ENCODE assay signal across 9 mouse cellular contexts in the genomic region with DNA sequence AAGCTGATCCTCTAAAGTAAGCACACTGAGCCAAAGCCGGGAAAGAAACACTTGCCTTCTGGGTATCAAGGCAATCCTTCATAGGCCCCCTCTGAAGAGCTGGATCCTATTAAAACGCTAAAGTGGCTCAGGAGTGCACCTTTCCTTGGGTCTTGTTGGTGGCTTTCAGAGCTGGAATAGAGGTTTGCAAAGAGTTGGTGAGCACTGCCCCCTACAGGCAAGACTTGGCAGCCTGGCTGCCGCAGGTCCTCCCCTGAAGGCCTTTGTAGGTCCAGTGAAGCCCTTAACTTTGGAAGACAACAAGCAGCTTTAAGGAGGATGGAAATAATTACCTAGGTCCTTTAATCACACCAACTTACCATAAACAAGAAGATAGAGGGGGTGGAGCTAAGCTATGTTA. TPM values are rescaled to one million over a fixed set of nuclear protein-coding genes. Genes with fewer than 3 reads are reported as not detected.
DNase-seq lines count a peak whose midpoint lies in the region; ATAC-seq lines count a peak whose summit lies in the region.
"Had no signal": no experiment of that assay in that cellular context is flagged by ENCODE, and none has a peak within 500 bp of the region (broad histone marks: within the 10 kb centered on the region; RNA-seq: fewer than 3 reads in every experiment).

No protein-coding gene starts in this region.

- H3K4me3 ChIP-seq in forebrain, embryonic 11.5 days (ENCODE audit: low read depth, low read length): no peak overlapping the region
- no peak overlapping the region for H3K4me3 ChIP-seq in forebrain, embryonic 15.5 days
- H3K4me3 ChIP-seq: limb, embryonic 13.5 days had no signal

- no peaks in the 10 kb centered on the region for H3K27me3 ChIP-seq in forebrain, embryonic 11.5 days (ENCODE audit: control insufficient read depth, insufficient read depth, low read length)
- no peaks in the 10 kb centered on the region for H3K27me3 ChIP-seq in forebrain, embryonic 15.5 days

- no peak for ATAC-seq in forebrain, embryonic 11.5 days (replicated peaks; ENCODE audit: low FRiP score)
- no peak for ATAC-seq in forebrain, embryonic 15.5 days (replicated peaks)

- no peaks in the 10 kb centered on the region for H3K9me3 ChIP-seq in forebrain, embryonic 11.5 days (ENCODE audit: control insufficient read depth, low read length)
- no peaks in the 10 kb centered on the region for H3K9me3 ChIP-seq in forebrain, embryonic 15.5 days
- H3K9me3 ChIP-seq: limb, embryonic 13.5 days had no signal

- peaks cover 6% of the 10 kb centered on the region for H3K4me1 ChIP-seq in forebrain, embryonic 11.5 days (replicated peaks; ENCODE audit: control insufficient read depth, insufficient read depth, low read length)
- H3K4me1 ChIP-seq in forebrain, embryonic 15.5 days: peaks cover 11% of the 10 kb centered on the region

- H3K27ac ChIP-seq in forebrain, embryonic 11.5 days (ENCODE audit: low read depth, low read length): no peak overlapping the region
- no peak overlapping the region for H3K27ac ChIP-seq in forebrain, embryonic 15.5 days (replicated peaks)
- H3K27ac ChIP-seq: limb, embryonic 13.5 days had no signal

- H3K4me2 ChIP-seq in forebrain, embryonic 11.5 days (ENCODE audit: low read depth, low read length, severe bottlenecking): no peak overlapping the region
- no peak overlapping the region for H3K4me2 ChIP-seq in forebrain, embryonic 15.5 days (replicated peaks)
- H3K4me2 ChIP-seq: limb, embryonic 13.5 days had no signal

- H3K36me3 ChIP-seq in forebrain, embryonic 11.5 days (ENCODE audit: control insufficient read depth, insufficient read depth, low read length): no peaks in the 10 kb centered on the region
- H3K36me3 ChIP-seq in forebrain, embryonic 15.5 days: no peaks in the 10 kb centered on the region
- H3K36me3 ChIP-seq: limb, embryonic 13.5 days had no signal

- WGBS in forebrain, embryonic 11.5 days: 8% methylated on average over 3 of the region's 3 CpGs
- 4% methylated on average over 3 of the region's 3 CpGs for WGBS in forebrain, embryonic 15.5 days

- peak; percentile 90 for DNase-seq in forebrain, embryonic 11.5 days (ENCODE audit: low spot score)
- peak; percentile 88 for DNase-seq in 3T3-L1 (ENCODE audit: low read depth, low spot score)
- DNase-seq in adrenal gland, adult 8-10 months: peak; percentile 26
- peak; percentile 78 for DNase-seq in embryo, embryonic 9.5 days (ENCODE audit: extremely low spot score)
- DNase-seq in kidney, adult 9 months: peak; percentile 74
- DNase-seq in lung, adult 18-20 months: peak; percentile 46 to 53
- peak; percentile 81 for DNase-seq in right cerebral cortex, postnatal 14 days

- H3K9ac ChIP-seq in forebrain, embryonic 11.5 days (ENCODE audit: low read length): no peak overlapping the region
- H3K9ac ChIP-seq in forebrain, embryonic 15.5 days (replicated peaks): no peak overlapping the region
- H3K9ac ChIP-seq: limb, embryonic 13.5 days had no signal

RNA-seq across cellular contexts. Expression of gene Mrgbp, which starts 2.4 kb away (rescaled TPM):
- 49.5 and 51.9 TPM in 2 replicates for polyA plus RNA-seq in forebrain, embryonic 11.5 days (2014; fragmentation: Nextera tagmentation; extraction: Ambion mirVana)
- 51.8 and 52.5 TPM in 2 replicates for polyA plus RNA-seq in forebrain, embryonic 15.5 days (2015; fragmentation: Nextera tagmentation; extraction: Ambion mirVana)
- 10 to 100 TPM; 16.1 to 23.9 (median 20.1) TPM for total RNA-seq in adrenal gland, adult 8-10 months (2022)

RNA-seq across cellular contexts. Expression of gene Ogfr, which starts 10.4 kb away (rescaled TPM):
- 98.6 and 108 TPM in 2 replicates for polyA plus RNA-seq in forebrain, embryonic 11.5 days (2014; fragmentation: Nextera tagmentation; extraction: Ambion mirVana)
- 83.7 and 89.1 TPM in 2 replicates for polyA plus RNA-seq in forebrain, embryonic 15.5 days (2015; fragmentation: Nextera tagmentation; extraction: Ambion mirVana)
- total RNA-seq in adrenal gland, adult 8-10 months (2022): 10 to 100 TPM; 36.1 to 41.6 (median 40.6) TPM

RNA-seq across cellular contexts. Expression of gene Col9a3, which starts 18.9 kb away (rescaled TPM):
- polyA plus RNA-seq in forebrain, embryonic 11.5 days (2014; fragmentation: Nextera tagmentation; extraction: Ambion mirVana): 7.3 and 8.4 TPM in 2 replicates
- 37.2 and 44.3 TPM in 2 replicates for polyA plus RNA-seq in forebrain, embryonic 15.5 days (2015; fragmentation: Nextera tagmentation; extraction: Ambion mirVana)
- total RNA-seq in adrenal gland, adult 8-10 months (2022): under 1 TPM in 3 of 4 experiments, not detected in 1; 0.22 to 0.40 (median 0.35) TPM

Comparison
In these comparisons a context has a peak if more than half of its experiments do, and no peak if none do; other contexts are left out.
1. DNase-seq: peak in every context shown above with its lines; median percentile 90 in forebrain, embryonic 11.5 days; 88 in 3T3-L1; 81 in right cerebral cortex, postnatal 14 days; 78 in embryo, embryonic 9.5 days; 74 in kidney, adult 9 months; 50 in lung, adult 18-20 months; 26 in adrenal gland, adult 8-10 months.